Comparison of ENCODE assay signal across 11 mouse cellular contexts in genomic region chr11:105905529-105906213, GRCm38 (mm10). TPM values are rescaled to one million over a fixed set of nuclear protein-coding genes. Genes with fewer than 3 reads are reported as not detected.
DNase-seq lines count a peak whose midpoint lies in the region.
"Had no signal": no experiment of that assay in that cellular context is flagged by ENCODE, and none has a peak within 500 bp of the region (broad histone marks: within the 10 kb centered on the region; RNA-seq: fewer than 3 reads in every experiment).

No protein-coding gene starts in this region.

- intact Hi-C loops in heart, postnatal 36 days (cut with DNase I) = no loop called here
- intact Hi-C loops in heart, postnatal 10 days (cut with DNase I) = no loop called here
- intact Hi-C loops in gastrocnemius, postnatal 36 days (cut with DNase I) = no loop called here

- peak; percentile 32 for DNase-seq in heart, adult 8-10 months (ENCODE audit: low spot score)
- no peak for DNase-seq in heart, postnatal 36 days
- peak; percentile 27 for DNase-seq in Muller cell, postnatal 12 days (ENCODE audit: inconsistent ontology term)
- DNase-seq in heart, postnatal 10 days = peak; percentile 58 to 67
- peak; percentile 64 for DNase-seq in lung, postnatal 25 days (ENCODE audit: low spot score)
- no peak for DNase-seq in gastrocnemius, postnatal 36 days
- no peak for DNase-seq in adrenal gland, adult (ENCODE audit: inconsistent age in 2 of 2, low spot score in 1 of 2)
- no peak for DNase-seq in thymus, postnatal 25 days
- DNase-seq: B cell, adult 2 months; cerebellum, postnatal 10 days; layer of hippocampus, adult 9-11 months had no signal

RNA-seq across cellular contexts. Expression of gene Cyb561, which starts 47.5 kb away (rescaled TPM):
- 10 to 100 TPM in 1 of 4 experiments, 1 to 10 TPM in 3; 7.5 to 11.0 (median 8.7) TPM for total RNA-seq in heart, adult 8-10 months (2022)
- 10 to 100 TPM in 1 of 2 experiments, 1 to 10 TPM in 1; 9.2 to 12.1 TPM for total RNA-seq in heart, postnatal 36 days (2021)
- 10 to 100 TPM in 1 of 2 experiments, 1 to 10 TPM in 1; 8.0 to 15.4 TPM for total RNA-seq in heart, postnatal 10 days (2021)
- total RNA-seq in gastrocnemius, postnatal 36 days (2021) = 1 to 10 TPM; 4.3 to 6.0 TPM

Comparison
In these comparisons a context has a peak if more than half of its experiments do, and no peak if none do; other contexts are left out.
1. DNase-seq: peak in heart, adult 8-10 months (single experiment), Muller cell, postnatal 12 days (single experiment), heart, postnatal 10 days (2 of 2) and lung, postnatal 25 days (single experiment); none in heart, postnatal 36 days (0 of 2), gastrocnemius, postnatal 36 days (0 of 2), adrenal gland, adult (0 of 2) and thymus, postnatal 25 days (single experiment).